Mouse (Mus musculus) lung, postnatal 0 days (tissue): ENCODE measurements at regions not wholly inside any gene's neighbourhood (a gene's known extent, or its start where the extent isn't known, plus 50 kb on each side); places are given as distances from the start of the nearest gene placed in this dataset.

Experiments used
- CTCF ChIP-seq: IDR thresholded peaks from 2 replicates; pipeline ENCODE4 v1.5.1; 2016; ENCODE audit warnings: antibody characterized with exemption, mild to moderate bottlenecking
- EP300 ChIP-seq: IDR thresholded peaks from 2 replicates; pipeline ENCODE4 v1.6.1; 2016; ENCODE audit warnings: antibody characterized with exemption, mild to moderate bottlenecking, control low read depth

DNA sequence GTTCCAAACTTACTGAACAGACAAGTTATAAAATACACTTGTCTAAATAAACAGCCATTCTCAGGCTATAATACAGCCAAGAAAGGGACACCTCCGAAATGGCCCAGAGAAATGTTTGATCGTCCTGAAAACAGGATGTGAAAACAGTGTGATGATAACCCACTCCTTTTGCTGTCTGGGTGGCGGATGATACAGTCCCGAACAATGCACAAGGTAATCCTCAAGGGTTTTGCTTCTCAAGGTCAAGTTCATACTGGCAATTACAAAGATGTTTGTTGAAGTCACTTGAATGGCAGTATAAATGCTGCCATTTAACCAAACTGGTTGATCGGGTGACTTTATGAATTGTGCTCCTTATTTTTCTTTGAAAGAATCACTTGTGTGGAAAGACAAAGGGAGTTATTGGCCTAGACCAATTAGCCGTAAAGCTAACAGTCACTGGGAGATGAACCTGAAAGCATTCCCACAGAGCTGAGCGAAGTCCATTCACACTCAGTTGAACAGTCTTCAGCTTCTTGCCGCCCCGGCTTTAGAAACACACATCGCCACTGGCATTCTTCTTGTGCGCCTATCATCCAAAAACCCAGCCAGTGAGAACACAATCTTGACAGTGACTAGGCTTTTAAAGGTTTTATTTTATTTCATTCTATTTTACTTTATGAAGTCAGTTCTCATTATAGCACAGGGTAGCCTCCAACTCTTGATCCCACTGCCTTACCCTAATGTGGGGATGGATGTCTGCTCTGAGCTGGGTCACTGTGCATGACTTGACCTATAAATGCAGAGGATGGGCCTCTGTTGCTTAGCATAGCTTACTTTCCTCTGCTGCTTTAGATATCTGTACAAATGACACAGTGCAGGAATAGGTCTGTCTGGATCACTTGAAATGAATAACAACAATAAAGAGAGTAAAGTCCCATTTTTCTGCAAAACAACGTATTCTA, 256.0 kb downstream of the Epha7 start:
- TF ChIP-seq CTCF (no peak), EP300 (no peak)
